Mouse (Mus musculus) liver, postnatal 0 days (tissue): ENCODE measurements at regions not wholly inside any gene's neighbourhood (a gene's known extent, or its start where the extent isn't known, plus 50 kb on each side); places are given as distances from the start of the nearest gene placed in this dataset.

Source experiments
- CTCF ChIP-seq: sonication (generic); IDR thresholded peaks from 2 replicates; pipeline ENCODE4 v1.5.1; 2016; ENCODE audit warnings: antibody characterized with exemption, low read depth
- EP300 ChIP-seq: IDR thresholded peaks from 2 replicates; pipeline ENCODE4 v1.6.1; 2016; ENCODE audit warnings: antibody characterized with exemption, low read depth, mild to moderate bottlenecking

DNA sequence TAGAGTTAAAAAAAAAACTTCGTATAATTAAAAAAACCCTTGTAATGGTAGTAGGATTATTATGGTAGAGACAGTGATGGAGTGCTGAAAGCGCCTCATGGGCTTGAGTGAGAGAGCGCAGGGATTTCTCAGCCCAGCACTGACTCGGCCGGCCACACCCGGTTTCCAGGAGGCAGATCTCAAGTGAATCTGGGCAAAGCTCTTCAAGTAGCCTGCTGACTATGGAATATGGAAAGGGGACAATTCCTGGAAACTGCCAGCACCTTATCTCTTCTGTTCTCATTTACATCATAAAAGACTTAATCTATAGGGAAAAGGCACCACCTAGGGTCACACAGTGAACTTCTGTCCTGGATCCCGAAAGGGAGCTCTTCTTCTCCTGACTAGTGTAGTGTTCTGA, 165.1 kb downstream of the Tfec start:
- TF ChIP-seq CTCF = no peak
- TF ChIP-seq EP300 = no peak
